Mouse (Mus musculus): ENCODE measurements at regions not wholly inside any gene's neighbourhood (a gene's known extent, or its start where the extent isn't known, plus 50 kb on each side); places are given as distances from the start of the nearest gene placed in this dataset.

- TF ChIP-seq CTCF (conservative IDR thresholded peaks at IDR 0.05; ENCODE audit: low read length) (no peak), POU5F1 (IDR thresholded peaks at IDR 0.05; ENCODE audit: borderline replicate concordance, low read length) (no peak)
Observed at GRCm38 (mm10) chr8:81080865-81081637, 66.3 kb upstream of the Usp38 start.
